Mouse (Mus musculus): ENCODE measurements around the gene Gphb5.
A peak's percentile ranks its signal among the peaks of the same experiment; 100 is the strongest.
"Not testable (repeated sequence)": the region's sequence is repeated elsewhere in the genome, so short reads cannot be mapped to it uniquely, and the experiment has no call there.

Gene Gphb5

DNA sequence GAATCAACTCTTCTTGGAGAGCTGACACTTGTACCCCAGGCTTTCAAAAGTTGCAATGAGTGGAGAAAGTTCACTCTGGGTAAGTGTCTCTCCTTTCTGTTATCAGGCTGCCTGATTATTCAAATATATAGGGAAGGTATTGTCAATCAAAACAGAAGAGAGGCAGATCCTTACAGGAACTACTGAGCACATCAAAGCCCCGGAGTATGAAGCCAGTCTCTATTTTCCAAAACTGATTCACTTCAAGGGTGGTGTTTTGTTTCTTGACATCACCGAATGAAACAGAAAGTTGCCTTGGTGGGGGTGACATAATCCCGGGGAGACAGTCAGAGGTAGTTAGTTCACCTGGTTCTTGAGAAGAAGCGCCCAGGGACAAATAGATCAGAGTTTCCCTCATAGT, at the start of gene Gphb5:
Gene Gphb5 (minus strand): TSS at position 101 of the 400 bp plus-strand sequence.
- no peak for DNase-seq

GRCm38 (mm10) chr12:75466206-75466605, 49.6 kb upstream of the Gphb5 start:
- no peak for DNase-seq

- DNase-seq, result peak; percentile 35
These were observed 47.6 kb upstream of the Gphb5 start for GRCm38 (mm10) chr12:75464016-75464769.

DNA sequence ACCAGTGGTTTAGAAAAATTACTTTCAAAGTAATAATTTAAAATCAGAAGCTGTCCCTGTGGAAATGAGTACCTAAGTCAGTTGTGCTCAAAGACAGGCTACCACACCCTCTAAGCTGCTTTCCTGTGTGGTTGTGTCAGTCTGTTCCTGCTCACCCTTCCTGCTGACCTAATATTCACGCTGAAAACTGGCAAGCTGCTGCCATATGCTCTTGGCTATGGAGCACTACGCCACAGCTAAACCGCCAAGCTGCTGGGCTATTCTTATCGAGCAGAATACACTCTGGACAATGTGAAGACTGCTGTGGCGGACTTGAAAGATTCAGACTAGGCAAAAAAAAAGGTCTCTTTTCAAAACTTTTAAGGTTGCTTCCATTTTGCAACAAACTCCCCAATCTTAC, 44.0 kb upstream of the Gphb5 start:
- peak; percentile 65 for DNase-seq

DNA sequence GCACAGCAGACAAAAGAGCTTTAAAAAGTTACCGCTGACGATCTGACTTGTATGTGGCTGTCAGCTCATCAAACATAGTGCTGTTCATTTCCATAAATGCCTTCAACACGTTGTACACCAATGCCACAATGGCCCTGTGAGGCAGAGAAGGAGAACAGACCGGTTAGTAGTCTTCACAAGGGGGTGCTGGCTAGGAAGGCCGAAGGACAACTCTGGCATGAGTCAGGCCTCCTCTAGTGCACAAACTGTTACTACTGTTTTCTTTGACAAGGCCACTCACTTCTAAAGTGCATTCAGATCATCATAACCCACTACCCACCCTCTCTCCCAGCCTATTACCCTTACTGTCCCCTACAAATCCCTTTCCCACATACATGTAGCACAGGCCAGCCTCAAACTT, 43.1 kb upstream of the Gphb5 start:
- no peak for DNase-seq

GRCm38 (mm10) chr12:75453441-75453840, 36.9 kb upstream of the Gphb5 start:
- no peak for DNase-seq

DNA sequence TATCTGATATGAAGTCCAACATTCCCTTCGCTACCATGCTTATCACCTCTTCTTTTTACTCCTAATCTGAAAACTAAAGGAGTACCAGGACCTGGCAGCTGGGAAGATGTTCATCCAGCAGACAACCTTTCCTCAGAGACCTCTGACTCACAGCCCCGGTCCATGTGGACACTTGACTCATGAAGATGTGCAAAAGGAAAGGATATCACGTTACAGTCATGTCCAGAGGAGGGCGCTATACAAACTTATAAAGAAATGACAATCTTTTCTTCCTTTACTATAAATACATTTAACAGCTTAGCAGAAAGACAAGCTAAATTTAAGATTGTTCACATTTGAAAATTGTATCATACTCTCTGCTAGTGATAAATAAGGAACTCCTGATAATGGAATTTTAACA, 36.4 kb upstream of the Gphb5 start:
- DNase-seq, result no peak

DNA sequence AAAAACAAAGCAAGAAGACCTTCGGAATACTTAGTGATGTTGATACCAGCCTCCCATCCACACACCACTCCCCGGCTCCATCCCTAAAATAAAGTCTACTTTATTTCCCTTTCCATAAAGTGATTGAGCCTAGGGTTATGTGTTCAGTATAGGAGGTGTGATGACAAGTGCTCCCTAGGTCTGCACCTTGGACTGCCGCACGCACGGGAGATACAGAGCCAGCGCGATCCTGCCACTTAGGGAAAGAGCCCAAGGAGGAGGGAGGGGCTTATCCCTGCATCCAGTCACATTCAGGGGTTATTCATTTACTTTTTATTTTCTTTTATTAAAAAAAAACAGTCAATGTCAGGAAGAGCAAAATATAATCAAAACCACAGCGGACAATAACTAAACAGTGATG, 34.0 kb upstream of the Gphb5 start:
- no peak for DNase-seq

DNA sequence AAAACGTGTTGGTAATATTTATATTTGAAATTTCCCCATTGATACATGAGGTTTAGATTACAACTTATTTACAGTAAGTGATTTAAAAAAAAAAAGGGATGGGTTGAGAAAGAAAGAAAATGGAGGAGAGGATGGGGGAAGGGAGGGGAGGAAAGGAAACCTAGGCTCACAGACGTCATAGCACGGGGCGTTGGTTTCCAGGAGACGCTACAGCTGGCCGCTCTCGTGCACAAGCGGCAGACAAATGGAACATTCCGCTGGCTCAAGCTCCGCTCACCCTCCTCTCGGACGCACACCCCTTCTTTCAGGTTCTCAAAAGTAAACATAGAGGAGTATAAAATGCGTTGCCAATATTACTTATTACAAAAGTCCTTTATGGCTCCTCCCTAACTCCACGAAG, 33.4 kb upstream of the Gphb5 start:
- DNase-seq, result no peak

DNA sequence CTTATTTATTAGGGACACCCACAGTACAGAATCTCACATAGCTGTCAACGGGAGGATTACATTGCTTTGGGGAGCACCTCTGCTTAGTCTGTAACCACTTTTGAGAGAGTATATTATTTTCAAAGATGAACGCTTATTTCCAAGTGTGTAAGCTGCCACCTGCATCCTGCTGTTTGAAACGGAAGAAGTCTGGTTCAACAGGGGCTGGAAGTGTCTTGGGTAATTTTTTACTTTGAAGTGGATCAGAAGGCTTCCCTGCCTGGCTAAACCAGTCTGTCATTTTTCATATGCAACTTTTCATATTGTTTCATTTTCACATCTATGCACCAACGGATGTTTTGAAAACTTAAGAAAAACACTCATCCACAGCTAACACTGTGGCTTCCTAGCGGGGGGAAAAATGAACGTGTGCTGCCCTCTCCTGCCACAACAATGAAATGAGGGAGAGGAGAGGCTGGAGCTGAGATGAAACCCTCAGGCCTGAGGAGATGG, 32.9 kb upstream of the Gphb5 start:
- no peak for DNase-seq

GRCm38 (mm10) chr12:75448921-75449320, 32.3 kb upstream of the Gphb5 start:
- no peak for DNase-seq

DNA sequence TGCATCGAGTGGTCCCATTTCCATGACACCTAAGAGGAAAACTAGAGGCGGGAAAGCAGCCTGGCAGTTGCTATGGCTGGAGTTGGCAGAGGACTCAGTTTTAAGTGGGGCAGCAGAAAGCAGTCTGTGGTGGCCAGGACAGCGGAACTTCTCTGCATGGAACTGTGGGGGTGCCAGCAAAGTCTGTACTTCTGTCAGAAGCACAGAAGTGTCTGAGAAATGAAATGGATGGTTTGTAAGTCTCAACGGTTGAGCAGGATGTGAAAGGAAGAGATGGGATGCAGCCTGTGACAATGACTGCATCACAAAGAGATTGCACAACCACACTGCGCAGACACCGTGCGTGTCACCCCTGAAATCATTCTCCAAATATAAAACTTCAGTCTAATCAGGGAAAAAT, 29.7 kb upstream of the Gphb5 start:
- no peak for DNase-seq

DNA sequence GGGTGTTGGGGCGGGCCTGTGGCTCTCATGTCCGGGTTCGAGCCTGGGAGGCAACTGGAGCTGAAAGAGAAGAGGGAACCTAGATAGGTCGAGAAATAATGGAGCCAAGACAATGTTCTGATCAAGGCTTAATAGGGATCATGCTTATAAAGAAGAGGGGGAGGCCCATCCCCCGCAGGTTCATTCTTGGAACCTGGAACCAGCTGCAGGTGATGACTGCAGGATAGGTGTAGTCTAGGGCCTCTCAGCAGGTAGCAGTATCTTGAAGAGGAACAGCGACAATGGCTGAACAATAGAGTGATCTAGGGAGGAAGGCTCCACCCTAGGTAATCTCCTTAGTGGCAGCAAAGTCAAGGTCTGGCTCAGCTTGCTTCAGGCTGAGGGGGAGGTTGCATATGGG, 15.8 kb upstream of the Gphb5 start:
- not testable (repeated sequence) for DNase-seq

DNA sequence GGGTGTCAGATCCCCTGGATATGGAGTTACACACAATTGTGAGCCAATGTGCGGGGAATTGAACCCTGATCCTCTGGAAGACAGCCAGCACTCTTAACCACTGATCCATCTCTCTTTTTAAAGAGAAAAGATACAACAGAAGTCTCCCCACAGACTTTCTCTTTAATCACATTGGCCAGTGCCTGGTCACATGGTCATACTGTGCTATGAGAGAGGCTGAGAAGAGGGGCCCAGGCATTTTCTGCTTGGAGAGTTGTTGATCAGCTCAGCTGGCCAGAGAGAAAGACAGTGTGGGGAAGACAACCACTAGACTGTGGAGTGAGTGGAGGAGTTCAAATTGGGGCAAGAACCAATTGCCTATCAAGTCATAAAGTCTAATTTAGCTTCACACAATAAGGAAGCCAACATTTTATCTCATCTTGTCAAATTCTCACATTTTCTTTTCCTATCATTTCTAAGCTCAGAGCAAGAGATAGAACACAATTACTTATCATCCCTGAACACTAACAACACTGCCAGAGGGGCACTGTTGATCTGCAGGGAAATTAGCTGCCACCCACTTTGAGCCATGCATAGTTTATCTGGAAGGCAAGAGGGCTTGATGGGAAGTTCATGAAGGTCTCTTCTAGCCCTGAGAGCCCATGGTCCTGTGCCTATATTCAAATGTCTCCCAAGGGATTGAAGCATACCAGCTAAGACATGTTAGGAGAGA, 13.3 kb upstream of the Gphb5 start:
- no peak for DNase-seq

- no peak for DNase-seq
These were observed 12.1 kb upstream of the Gphb5 start for GRCm38 (mm10) chr12:75428719-75429118.

DNA sequence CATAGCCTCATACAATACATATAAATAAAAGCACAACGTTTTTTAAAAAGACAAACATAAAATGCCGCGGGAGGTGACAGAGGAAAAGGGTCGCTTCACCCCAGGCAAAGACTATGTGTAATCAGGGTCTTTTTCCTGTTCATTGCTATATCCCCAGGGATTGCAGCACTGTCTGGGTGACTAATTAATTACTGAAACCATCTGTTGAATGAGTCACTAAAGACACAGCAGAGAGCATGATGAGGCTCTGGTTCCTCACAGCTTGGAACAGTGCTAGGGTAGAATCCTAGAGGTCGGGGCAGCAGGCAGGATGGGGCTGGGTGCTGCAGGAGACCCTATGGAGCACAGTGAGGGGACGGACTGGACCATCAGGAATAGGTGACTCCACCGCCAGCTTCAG, 9.3 kb upstream of the Gphb5 start:
- DNase-seq, result no peak

- DNase-seq, result no peak
These were observed 8.2 kb upstream of the Gphb5 start for GRCm38 (mm10) chr12:75424817-75425216.

- no peak for DNase-seq
These were observed 7.8 kb upstream of the Gphb5 start for GRCm38 (mm10) chr12:75424359-75424758.

GRCm38 (mm10) chr12:75414991-75415390, 1.6 kb downstream of the Gphb5 start:
- DNase-seq, result no peak

- no peak for DNase-seq
These were observed 3.6 kb downstream of the Gphb5 start for GRCm38 (mm10) chr12:75412964-75413363.

GRCm38 (mm10) chr12:75397077-75397476, 19.5 kb downstream of the Gphb5 start:
- DNase-seq, result no peak

- DNase-seq, result no peak
These were observed 20.0 kb downstream of the Gphb5 start for GRCm38 (mm10) chr12:75396616-75397015.

GRCm38 (mm10) chr12:75394011-75394773, 22.4 kb downstream of the Gphb5 start:
- no peak for DNase-seq

- DNase-seq, result no peak
These were observed 25.1 kb downstream of the Gphb5 start for GRCm38 (mm10) chr12:75391526-75391925.

Data from cerebellum, adult 11 months (tissue).